Mouse (Mus musculus) liver, adult 2 months (tissue): ENCODE measurements around the gene Olfr104-ps.

ENCODE experiments used
- CTCF ChIP-seq: fragments of 200-500 bp; IDR thresholded peaks from 2 replicates; pipeline ENCODE4 v1.5.1; 2011; ENCODE audit warnings: low read depth, low read length, control low read depth
- POLR2A ChIP-seq: fragments of 200-500 bp; IDR thresholded peaks from 2 replicates; pipeline ENCODE4 v1.6.1; 2011; ENCODE audit warnings: low read length, control low read depth; ENCODE audit not compliant: insufficient read depth; ENCODE audit errors: extremely low read depth

- TF ChIP-seq CTCF: no peak
- TF ChIP-seq POLR2A: no peak
These were observed 19.8 kb upstream of the Olfr104-ps start, which contains the start of gene Olfr103 for GRCm38 (mm10) chr17:37339598-37339997.
